Mouse (Mus musculus) Muller cell, postnatal 12 days (primary cell): ENCODE results near the gene Dync1i1.
"Not testable (repeated sequence)": the region's sequence is repeated elsewhere in the genome, so short reads cannot be mapped to it uniquely, and the experiment has no call there.

Experiments used
- DNase-seq: peaks from one replicate; pipeline ENCODE4 v3.0.0-alpha.2; 2015; ENCODE audit errors: inconsistent ontology term

The Dync1i1 gene

GRCm38 (mm10) chr6:5725611-5726236, at the start of gene Dync1i1:
Gene Dync1i1 (plus strand): TSS chr6:5725639.
- peak; percentile 63 for DNase-seq

- DNase-seq, result peak; percentile 53
Observed at GRCm38 (mm10) chr6:5679738-5680137, 45.7 kb upstream of the Dync1i1 start.

- no peak for DNase-seq
Observed at GRCm38 (mm10) chr6:5701826-5702225, 23.6 kb upstream of the Dync1i1 start.

- not testable (repeated sequence) for DNase-seq
Observed at GRCm38 (mm10) chr6:5707894-5708293, 17.5 kb upstream of the Dync1i1 start.

GRCm38 (mm10) chr6:5710063-5710605, 15.3 kb upstream of the Dync1i1 start:
- no peak for DNase-seq

GRCm38 (mm10) chr6:5712620-5713019, 12.8 kb upstream of the Dync1i1 start:
- no peak for DNase-seq

- no peak for DNase-seq
Observed at GRCm38 (mm10) chr6:5715101-5715618, 10.3 kb upstream of the Dync1i1 start.

GRCm38 (mm10) chr6:5718955-5719354, 6.5 kb upstream of the Dync1i1 start:
- DNase-seq, result no peak

- DNase-seq, result not testable (repeated sequence)
Observed at GRCm38 (mm10) chr6:5720716-5721115, 4.7 kb upstream of the Dync1i1 start.

- DNase-seq, result no peak
Observed at GRCm38 (mm10) chr6:5723986-5724385, 1.5 kb upstream of the Dync1i1 start.

- DNase-seq, result peak; percentile 17
Observed at GRCm38 (mm10) chr6:5726237-5726670, 815 bp downstream of the Dync1i1 start.

GRCm38 (mm10) chr6:5733217-5733616, 7.8 kb downstream of the Dync1i1 start:
- no peak for DNase-seq

- DNase-seq, result no peak
Observed at GRCm38 (mm10) chr6:5734398-5734797, 9.0 kb downstream of the Dync1i1 start.

- DNase-seq, result no peak
Observed at GRCm38 (mm10) chr6:5734862-5735261, 9.4 kb downstream of the Dync1i1 start.

- DNase-seq, result no peak
Observed at GRCm38 (mm10) chr6:5739711-5740110, 14.3 kb downstream of the Dync1i1 start.

GRCm38 (mm10) chr6:5741395-5742032, 16.1 kb downstream of the Dync1i1 start:
- DNase-seq, result no peak

GRCm38 (mm10) chr6:5750079-5750711, 24.8 kb downstream of the Dync1i1 start:
- no peak for DNase-seq

GRCm38 (mm10) chr6:5752128-5752527, 26.7 kb downstream of the Dync1i1 start:
- DNase-seq, result no peak

GRCm38 (mm10) chr6:5752617-5753016, 27.2 kb downstream of the Dync1i1 start:
- no peak for DNase-seq

- DNase-seq, result no peak
Observed at GRCm38 (mm10) chr6:5756509-5757130, 31.2 kb downstream of the Dync1i1 start.

- no peak for DNase-seq
Observed at GRCm38 (mm10) chr6:5762943-5763342, 37.5 kb downstream of the Dync1i1 start.

GRCm38 (mm10) chr6:5768576-5768975, 43.1 kb downstream of the Dync1i1 start:
- DNase-seq, result peak; percentile 11
